Mouse (Mus musculus) MEL (cell line): ENCODE data around the gene Qtrt1. TPM values are rescaled to one million over a fixed set of nuclear protein-coding genes. Genes with fewer than 3 reads are reported as not detected.

ENCODE experiments used
- DNase-seq: peaks from one replicate; pipeline ENCODE4 v3.0.0; 2011; ENCODE audit warnings: low read depth, low spot score
- H3K27ac ChIP-seq: 2 replicates; pipeline ENCODE4 v1.5.1; 2012; ENCODE audit warnings: low read depth, mild to moderate bottlenecking, control low read depth, low read length, moderate library complexity; ENCODE audit not compliant: control insufficient read depth
- H3K27me3 ChIP-seq, 2 experiments: fragments of 150-350 bp in 1 of 2; sonication (generic) in 1 of 2; 2 replicates each; pipeline ENCODE4 v1.6.1; 2012; ENCODE audit warnings: low read length in 2 of 2, mild to moderate bottlenecking in 2 of 2, improper control_type of control experiment in 1 of 2, moderate library complexity in 1 of 2; ENCODE audit not compliant: insufficient read depth in 2 of 2, control insufficient read depth in 1 of 2
- H3K36me3 ChIP-seq, 2 experiments: 2 replicates each; pipeline ENCODE4 v1.6.1; 2012 to 2014; ENCODE audit warnings: low read length in 2 of 2, improper control_type of control experiment in 1 of 2, inconsistent platforms in 1 of 2, mild to moderate bottlenecking in 1 of 2; ENCODE audit not compliant: insufficient read depth in 2 of 2, control insufficient read depth in 1 of 2
- H3K4me1 ChIP-seq, 2 experiments: fragments of 150-350 bp in 1 of 2; sonication (generic) in 1 of 2; 2 replicates each; pipeline ENCODE4 v1.6.1; 2012; ENCODE audit warnings: low read length in 2 of 2, improper control_type of control experiment in 1 of 2, mild to moderate bottlenecking in 1 of 2; ENCODE audit not compliant: insufficient read depth in 2 of 2, control insufficient read depth in 1 of 2
- H3K4me3 ChIP-seq, 2 experiments: fragments of 150-350 bp in 1 of 2; sonication (generic) in 1 of 2; 2 replicates each; pipeline ENCODE4 v1.5.1; 2012; ENCODE audit warnings: low read depth in 2 of 2, low read length in 2 of 2, mild to moderate bottlenecking in 2 of 2, moderate library complexity in 2 of 2, control low read depth in 1 of 2, improper control_type of control experiment in 1 of 2; ENCODE audit not compliant: control insufficient read depth in 1 of 2, insufficient read depth in 1 of 2
- H3K79me2 ChIP-seq: 2 replicates; pipeline ENCODE4 v1.6.1; 2012; ENCODE audit warnings: mild to moderate bottlenecking, low read length, moderate library complexity; ENCODE audit not compliant: control insufficient read depth, poor library complexity, insufficient read depth
- H3K9ac ChIP-seq: 2 replicates; pipeline ENCODE4 v1.6.1; 2012; ENCODE audit warnings: low read depth, mild to moderate bottlenecking, control low read depth, low read length, moderate library complexity; ENCODE audit not compliant: control insufficient read depth, poor library complexity, severe bottlenecking
- H3K9me3 ChIP-seq: fragments of 150-350 bp; sonication (generic); replicated peaks from 2 replicates; pipeline ENCODE4 v1.6.1; 2012; ENCODE audit warnings: mild to moderate bottlenecking, low read length, improper control_type of control experiment, moderate library complexity; ENCODE audit not compliant: insufficient read depth
- E2F4 ChIP-seq: IDR thresholded peaks from 2 replicates; pipeline ENCODE4 v1.6.1; 2011; ENCODE audit warnings: low read depth, low read length, improper control_type of control experiment, borderline replicate concordance
- GATA1 ChIP-seq: IDR thresholded peaks from 2 replicates; pipeline ENCODE4 v1.6.1; 2011; ENCODE audit warnings: low read depth, low read length, improper control_type of control experiment
- JUND ChIP-seq: IDR thresholded peaks from 2 replicates; pipeline ENCODE4 v1.6.1; 2011; ENCODE audit warnings: low read depth, mild to moderate bottlenecking, improper control_type of control experiment, low read length
- MAFK ChIP-seq: IDR thresholded peaks from 2 replicates; pipeline ENCODE4 v1.6.1; 2011; ENCODE audit warnings: low read depth, mild to moderate bottlenecking, low read length, improper control_type of control experiment, borderline replicate concordance
- MEF2A ChIP-seq: IDR thresholded peaks from 2 replicates; pipeline ENCODE4 v1.6.1; 2014; ENCODE audit warnings: low read depth, mild to moderate bottlenecking, inconsistent platforms, low read length, improper control_type of control experiment; ENCODE audit not compliant: poor library complexity, insufficient replicate concordance, severe bottlenecking; ENCODE audit errors: extremely low read depth
- NELFE ChIP-seq: IDR thresholded peaks from 2 replicates; pipeline ENCODE4 v1.6.1; 2011; ENCODE audit warnings: low read depth, low read length, improper control_type of control experiment
- POLR2A ChIP-seq, 2 experiments: IDR thresholded peaks; 2 replicates each; pipeline ENCODE4 v1.6.1; 2011 to 2012; ENCODE audit warnings: low read length in 2 of 2, mild to moderate bottlenecking in 2 of 2, control low read depth in 1 of 2, improper control_type of control experiment in 1 of 2, low read depth in 1 of 2, moderate library complexity in 1 of 2; ENCODE audit not compliant: control insufficient read depth in 1 of 2, insufficient read depth in 1 of 2, poor library complexity in 1 of 2
- POLR2AphosphoS2 ChIP-seq: IDR thresholded peaks from 2 replicates; pipeline ENCODE4 v1.6.1; 2011; ENCODE audit warnings: low read length, improper control_type of control experiment
- RCOR1 ChIP-seq: IDR thresholded peaks from 2 replicates; pipeline ENCODE4 v1.6.1; 2012; ENCODE audit warnings: low read depth, mild to moderate bottlenecking, inconsistent platforms, low read length, improper control_type of control experiment
- SIN3A ChIP-seq: IDR thresholded peaks from 2 replicates; pipeline ENCODE4 v1.6.1; 2012; ENCODE audit warnings: low read length, improper control_type of control experiment, inconsistent platforms
- SMC3 ChIP-seq: IDR thresholded peaks from 2 replicates; pipeline ENCODE4 v1.6.1; 2011; ENCODE audit warnings: low read depth, low read length, improper control_type of control experiment
- TAL1 ChIP-seq: IDR thresholded peaks from 2 replicates; pipeline ENCODE4 v1.6.1; 2012; ENCODE audit warnings: mild to moderate bottlenecking, inconsistent platforms, low read length, moderate library complexity, mixed read lengths
- TBP ChIP-seq: IDR thresholded peaks from 2 replicates; pipeline ENCODE4 v1.8.0; 2011; ENCODE audit warnings: low read depth, low read length, improper control_type of control experiment
- TCF12 ChIP-seq: IDR thresholded peaks from 2 replicates; pipeline ENCODE4 v1.6.1; 2014; ENCODE audit warnings: low read depth, mild to moderate bottlenecking, inconsistent platforms, low read length, improper control_type of control experiment, moderate library complexity
- USF1 ChIP-seq: IDR thresholded peaks from 2 replicates; pipeline ENCODE4 v1.6.1; 2014; ENCODE audit warnings: low read depth, mild to moderate bottlenecking, inconsistent platforms, low read length, improper control_type of control experiment, moderate library complexity
- ZMIZ1 ChIP-seq: IDR thresholded peaks from 2 replicates; pipeline ENCODE4 v1.6.1; 2012; ENCODE audit warnings: low read depth, mild to moderate bottlenecking, inconsistent platforms, low read length, improper control_type of control experiment, moderate library complexity
- polyA plus RNA-seq, 2 experiments: library from polyadenylated mRNA; stranded (reverse) in 1 of 2; unstranded in 1 of 2; fragments of >175 nt in 1 of 2; fragments of >200 nt in 1 of 2; gene quantifications; 2 replicates each; pipeline versions ENCODE4 v1.2.1 to v1.2.4; 2012; ENCODE audit warnings: low replicate concordance in 2 of 2, low read depth in 1 of 2; ENCODE audit not compliant: insufficient read length in 2 of 2, insufficient read depth in 1 of 2, missing spikeins in 1 of 2
- total RNA-seq: library from RNA; depleted of rRNA; stranded (reverse); fragments of 300-350 nt; gene quantifications from 2 replicates; pipeline ENCODE4 v1.2.3, GENCODE M21; 2012

The Qtrt1 gene
- total and polyA plus RNA-seq, 3 experiments, result 199 to 244 TPM; not detected in 1

DNA sequence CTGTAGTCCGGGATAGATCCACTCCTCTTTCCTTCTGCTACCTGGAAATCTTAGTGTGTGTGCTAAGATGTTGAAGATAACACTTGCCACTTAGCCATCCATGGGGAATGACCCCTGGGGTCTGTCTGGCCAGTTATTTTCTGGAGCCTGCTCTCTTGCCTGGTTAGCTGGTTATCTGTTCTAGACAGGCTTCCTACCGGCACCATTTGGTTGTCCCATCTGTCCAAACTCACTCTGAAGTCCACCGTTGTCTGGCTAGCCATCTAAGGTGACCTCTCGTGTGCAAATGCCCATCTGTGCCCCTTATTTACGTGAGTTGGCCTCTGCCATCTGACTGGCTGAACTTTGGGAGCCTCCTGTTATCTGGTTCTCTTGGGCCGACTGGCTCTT, 13.9 kb downstream of the Qtrt1 start:
- Histone ChIP-seq H3K4me1 (peaks cover 17 to 41% of the 10 kb centered on the region in 2 experiments), H3K9ac (peak overlapping the region; percentile 79), H3K4me3 (peak overlapping the region; percentile 53 to 78), H3K27ac (peak overlapping the region; percentile 1), H3K36me3 (peaks cover 5 to 42% of the 10 kb centered on the region in 2 experiments), H3K27me3 (no peaks in the 10 kb centered on the region)
- TF ChIP-seq GATA1, result peak; percentile 53
- peak; percentile 91 for TF ChIP-seq TAL1
- TF ChIP-seq SIN3A, result no peak
- TF ChIP-seq, all 39 proteins: peak for 2
- H3K9me3 ChIP-seq, result no peaks in the 10 kb centered on the region
- peak; percentile 74 for DNase-seq
- peaks cover 56% of the 10 kb centered on the region for H3K79me2 ChIP-seq

DNA sequence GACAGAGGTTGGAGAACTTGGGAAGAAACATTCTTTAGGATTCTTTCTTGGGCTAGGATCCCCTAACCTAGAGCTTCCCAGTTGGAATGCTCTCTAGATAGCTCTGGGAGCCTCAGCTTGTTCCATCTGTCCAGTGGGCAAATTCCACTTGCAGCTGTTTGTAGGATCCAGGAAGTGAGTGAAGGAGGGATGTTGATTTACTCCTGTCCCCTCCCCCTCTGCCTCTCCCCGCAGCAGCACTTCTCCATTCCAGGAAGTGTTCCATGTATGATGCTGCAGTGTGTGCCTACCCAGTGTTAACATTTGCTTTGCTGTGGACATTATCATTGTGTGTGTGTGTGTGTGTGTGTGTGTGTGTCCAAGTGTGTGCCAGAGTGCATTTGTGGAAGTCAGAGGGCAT, 14.4 kb downstream of the Qtrt1 start:
- peak overlapping the region; percentile 79 for H3K9ac ChIP-seq
- peaks cover 17 to 41% of the 10 kb centered on the region in 2 experiments for H3K4me1 ChIP-seq
- peaks cover 5 to 40% of the 10 kb centered on the region in 2 experiments; a peak in 3 of 4 replicates for H3K36me3 ChIP-seq
- peaks cover 61% of the 10 kb centered on the region for H3K79me2 ChIP-seq
- H3K4me3 ChIP-seq, result peak overlapping the region; percentile 53 to 78
- H3K27ac ChIP-seq, result peak overlapping the region; percentile 1; the same call in 1 of the 2 replicates
- no peaks in the 10 kb centered on the region for H3K27me3 ChIP-seq
- no peaks in the 10 kb centered on the region for H3K9me3 ChIP-seq
- DNase-seq, result peak; percentile 92
- TF ChIP-seq POLR2AphosphoS2 (no peak), USF1 (no peak), TBP (0 out of 2 replicates have a peak, but pooled peaks have one; percentile 11)

GRCm38 (mm10) chr9:21426525-21426924, 14.9 kb downstream of the Qtrt1 start:
- H3K27me3 ChIP-seq, result no peaks in the 10 kb centered on the region
- no peak overlapping the region for H3K27ac ChIP-seq
- H3K79me2 ChIP-seq, result peaks cover 66% of the 10 kb centered on the region
- TF ChIP-seq MAFK (no peak), POLR2A (IDR thresholded peaks at IDR 0.05; ENCODE audit: control insufficient read depth in 1 of 2, insufficient read depth in 1 of 2, low read depth in 1 of 2, low read length in 2 of 2, poor library complexity in 1 of 2) (no peak), TBP (no peak), TCF12 (no peak), MEF2A (no peak), JUND (no peak), SMC3 (no peak), USF1 (no peak), ZMIZ1 (no peak), SIN3A (no peak), NELFE (no peak), E2F4 (no peak), RCOR1 (no peak)
- TF ChIP-seq, all 39 proteins: peak for 0
- H3K36me3 ChIP-seq, result peaks cover 7 to 38% of the 10 kb centered on the region in 2 experiments
- peak; percentile 62 for DNase-seq
- no peaks in the 10 kb centered on the region for H3K9me3 ChIP-seq
- H3K4me1 ChIP-seq, result peaks cover 17 to 36% of the 10 kb centered on the region in 2 experiments
- H3K4me3 ChIP-seq, result peak overlapping the region; percentile 53 to 78
- peak overlapping the region; percentile 14 for H3K9ac ChIP-seq
